Mouse (Mus musculus) heart, postnatal 36 days (tissue): Measurements from ENCODE around the gene Lemd2. TPM values are rescaled to one million over a fixed set of nuclear protein-coding genes. Genes with fewer than 3 reads are reported as not detected.
A peak's percentile ranks its signal among the peaks of the same experiment; 100 is the strongest.

Source experiments
- DNase-seq, 2 experiments: peaks; one replicate each; pipeline ENCODE4 v3.0.0; 2021 to 2022
- intact Hi-C: fragments of 180-260 bp; cut with DNase I; formaldehyde crosslinking; loops from one replicate; pipeline ENCODE4 v1.15.1; 2025
- total RNA-seq, 2 experiments: library from RNA; stranded (reverse); gene quantifications; 2 replicates each; pipeline ENCODE4 v1.2.3; 2021

Gene Lemd2
- total RNA-seq, 2 experiments from 2014 or later = 29.0 to 29.1 TPM

GRCm38 (mm10) chr17:27228216-27228915, 24.1 kb upstream of the Lemd2 start:
- DNase-seq = peak; percentile 72 to 74
- intact Hi-C loops = no loop called here

- intact Hi-C loops = no loop called here
Measured at GRCm38 (mm10) chr17:27227258-27227657, 23.0 kb upstream of the Lemd2 start.

GRCm38 (mm10) chr17:27226701-27227100, 22.4 kb upstream of the Lemd2 start:
- DNase-seq = no peak
- intact Hi-C loops = no loop called here

More at GRCm38 (mm10) chr17:27227258-27227657, 23.0 kb upstream of the Lemd2 start:
- DNase-seq = no peak

- intact Hi-C loops = no loop called here
- no peak for DNase-seq
Measured at GRCm38 (mm10) chr17:27225801-27226200, 21.5 kb upstream of the Lemd2 start.

- intact Hi-C loops = no loop called here
- no peak for DNase-seq
Measured at GRCm38 (mm10) chr17:27223821-27224220, 19.6 kb upstream of the Lemd2 start.

GRCm38 (mm10) chr17:27221562-27221961, 17.3 kb upstream of the Lemd2 start:
- no peak for DNase-seq
- intact Hi-C loops = no loop called here

- intact Hi-C loops = no loop called here
- DNase-seq = no peak
Measured at GRCm38 (mm10) chr17:27218916-27219315, 14.6 kb upstream of the Lemd2 start.

GRCm38 (mm10) chr17:27218364-27218763, 14.1 kb upstream of the Lemd2 start:
- intact Hi-C loops = no loop called here
- no peak for DNase-seq

GRCm38 (mm10) chr17:27212768-27213525, 8.7 kb upstream of the Lemd2 start:
- intact Hi-C loops = loop anchor here (2.0 kb wide), 1 partner anchor 306 kb away; no protein-coding TSS in a partner anchor
- DNase-seq = peak; percentile 52 to 64

GRCm38 (mm10) chr17:27212006-27212405, 7.7 kb upstream of the Lemd2 start:
- no peak for DNase-seq
- intact Hi-C loops = loop anchor here (2.0 kb wide), 1 partner anchor 307 kb away; no protein-coding TSS in a partner anchor

- DNase-seq = no peak
- intact Hi-C loops = loop anchor here (1.0 to 10.0 kb wide), 3 partner anchors 126 to 962 kb away; partner anchors contain the start of genes Fam234a, RPS10-NUDT3 and Rps10
Measured at GRCm38 (mm10) chr17:27207113-27207707, 2.9 kb upstream of the Lemd2 start.

GRCm38 (mm10) chr17:27203358-27204074, 753 bp downstream of the Lemd2 start:
- intact Hi-C loops = loop anchor here (5.0 to 10.0 kb wide), 3 partner anchors 71 to 959 kb away; partner anchors contain the start of genes Fam234a and Uqcc2
- DNase-seq = peak; percentile 20 to 41

- DNase-seq = no peak
- intact Hi-C loops = loop anchor here (5.0 to 10.0 kb wide), 3 partner anchors 71 to 958 kb away; partner anchors contain the start of genes Fam234a and Uqcc2
Measured at GRCm38 (mm10) chr17:27202919-27203357, 1.3 kb downstream of the Lemd2 start.

- no peak for DNase-seq
- intact Hi-C loops = loop anchor here (5.0 to 10.0 kb wide), 3 partner anchors 70 to 957 kb away; partner anchors contain the start of genes Fam234a and Uqcc2
Measured at GRCm38 (mm10) chr17:27201981-27202380, 2.3 kb downstream of the Lemd2 start.

- DNase-seq = no peak
- intact Hi-C loops = loop anchor here (5.0 to 10.0 kb wide), 3 partner anchors 68 to 956 kb away; partner anchors contain the start of genes Fam234a and Uqcc2
Measured at GRCm38 (mm10) chr17:27200801-27201200, 3.5 kb downstream of the Lemd2 start.

GRCm38 (mm10) chr17:27199864-27200263, 4.4 kb downstream of the Lemd2 start:
- DNase-seq = no peak
- intact Hi-C loops = loop anchor here (5.0 to 10.0 kb wide), 3 partner anchors 68 to 955 kb away; partner anchors contain the start of genes Fam234a and Uqcc2

- no peak for DNase-seq
- intact Hi-C loops = no loop called here
Measured at GRCm38 (mm10) chr17:27199205-27199604, 5.1 kb downstream of the Lemd2 start.

GRCm38 (mm10) chr17:27196206-27196605, 8.1 kb downstream of the Lemd2 start:
- DNase-seq = no peak
- intact Hi-C loops = no loop called here

- intact Hi-C loops = no loop called here
- DNase-seq = no peak
Measured at GRCm38 (mm10) chr17:27194258-27195185, 9.7 kb downstream of the Lemd2 start.
